Mouse (Mus musculus) heart, embryonic 16.5 days (tissue): ENCODE measurements at regions not wholly inside any gene's neighbourhood (a gene's known extent, or its start where the extent isn't known, plus 50 kb on each side); places are given as distances from the start of the nearest gene placed in this dataset.

Experiments used
- ATAC-seq: fragments of 200-750 bp; cut with Nextera tagmentation; replicated peaks from 2 replicates; pipeline ENCODE4 v1.8.0; 2017; ENCODE audit warnings: moderate number of reproducible peaks; ENCODE audit not compliant: insufficient read depth, low FRiP score; ENCODE audit errors: extremely low read depth
- H3K27ac ChIP-seq: fragments of 300-500 bp; sonication (generic); 2 replicates; pipeline ENCODE4 v1.5.1; 2014; ENCODE audit warnings: mild to moderate bottlenecking, low read length, control low read depth, moderate library complexity
- H3K27me3 ChIP-seq: fragments of 300-500 bp; sonication (generic); 2 replicates; pipeline ENCODE4 v1.6.1; 2014; ENCODE audit warnings: low read length, mixed read lengths; ENCODE audit not compliant: control insufficient read depth, insufficient read depth
- H3K36me3 ChIP-seq: fragments of 300-500 bp; sonication (generic); 2 replicates; pipeline ENCODE4 v1.6.1; 2014; ENCODE audit not compliant: control insufficient read depth, insufficient read depth
- H3K4me1 ChIP-seq: fragments of 300-500 bp; sonication (generic); 2 replicates; pipeline ENCODE4 v1.6.1; 2014; ENCODE audit warnings: low read length, mixed read lengths; ENCODE audit not compliant: control insufficient read depth, insufficient read depth
- H3K4me2 ChIP-seq: fragments of 300-500 bp; sonication (generic); 2 replicates; pipeline ENCODE4 v1.6.1; 2014; ENCODE audit warnings: low read depth, mild to moderate bottlenecking, control low read depth, low read length
- H3K4me3 ChIP-seq: fragments of 300-500 bp; sonication (generic); 2 replicates; pipeline ENCODE4 v1.5.1; 2014; ENCODE audit warnings: mild to moderate bottlenecking, control low read depth, low read length
- H3K9ac ChIP-seq: fragments of 300-500 bp; sonication (generic); 2 replicates; pipeline ENCODE4 v1.6.1; 2014; ENCODE audit warnings: low read length, control low read depth
- H3K9me3 ChIP-seq: fragments of 300-500 bp; sonication (generic); replicated peaks from 2 replicates; pipeline ENCODE4 v1.6.1; 2016; ENCODE audit warnings: low read length; ENCODE audit not compliant: control insufficient read depth
- WGBS: fragments of 180-500 bp; shearing (Covaris S2); extraction: QIAGEN DNeasy Blood & Tissue Kit; methylation state at CpG from one replicate; pipeline ENCODE4 v1.1.7; 2014; 5-methylcytosine and 5-hydroxymethylcytosine counted together

DNA sequence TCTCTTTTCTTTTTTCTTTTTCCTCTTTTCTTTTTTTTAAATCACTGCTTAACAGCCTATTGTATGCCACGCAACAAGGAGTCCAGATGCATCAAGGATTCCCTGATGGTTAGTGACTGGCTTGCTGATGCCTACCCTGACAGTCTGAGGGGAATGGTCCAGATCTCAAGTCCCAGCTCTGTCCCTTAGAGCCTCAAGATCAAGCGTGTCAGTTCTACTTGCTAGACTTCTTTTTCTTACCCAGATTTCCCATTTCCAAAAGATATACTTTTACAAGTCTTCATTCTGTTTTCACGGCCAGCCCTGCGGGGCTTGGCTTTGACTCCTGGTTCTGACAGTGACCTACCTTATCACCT is 68.1 kb upstream of the Il12b start:
- Histone ChIP-seq H3K27ac (no peak overlapping the region), H3K9me3 (no peaks in the 10 kb centered on the region), H3K36me3 (no peaks in the 10 kb centered on the region), H3K4me3 (no peak overlapping the region), H3K4me1 (no peaks in the 10 kb centered on the region), H3K27me3 (0 out of 2 replicates have a peak, but pooled peaks cover 10% of the 10 kb centered on the region), H3K4me2 (no peak overlapping the region), H3K9ac (no peak overlapping the region)
- 53% methylated on average over 4 of the region's 4 CpGs for WGBS
- ATAC-seq: no peak

DNA sequence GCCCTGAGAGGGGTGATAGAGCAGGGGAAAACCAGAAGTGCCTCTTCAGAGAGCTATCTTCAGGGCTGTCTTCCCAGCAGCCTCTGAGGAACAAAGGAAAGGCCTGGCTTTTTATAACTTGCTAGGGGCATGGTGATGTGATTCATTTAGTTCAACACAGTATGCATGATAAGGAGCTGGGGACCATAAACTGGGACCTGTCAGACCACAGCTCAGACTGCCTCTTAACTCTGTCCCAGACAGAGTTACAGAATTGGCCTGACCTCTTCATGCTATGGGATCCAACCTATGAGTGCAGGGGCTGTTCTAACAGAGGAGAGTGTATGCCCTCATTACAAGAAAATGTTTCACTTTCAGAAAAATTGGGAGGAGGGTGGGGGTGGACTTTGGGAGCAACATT is 59.3 kb upstream of the Il12b start:
- peak; percentile 67 for ATAC-seq
- Histone ChIP-seq H3K4me1 (peaks cover 10% of the 10 kb centered on the region), H3K4me2 (no peak overlapping the region), H3K36me3 (no peaks in the 10 kb centered on the region), H3K4me3 (no peak overlapping the region), H3K27ac (peak overlapping the region; percentile 44), H3K9me3 (no peaks in the 10 kb centered on the region), H3K9ac (no peak overlapping the region), H3K27me3 (no peaks in the 10 kb centered on the region)

DNA sequence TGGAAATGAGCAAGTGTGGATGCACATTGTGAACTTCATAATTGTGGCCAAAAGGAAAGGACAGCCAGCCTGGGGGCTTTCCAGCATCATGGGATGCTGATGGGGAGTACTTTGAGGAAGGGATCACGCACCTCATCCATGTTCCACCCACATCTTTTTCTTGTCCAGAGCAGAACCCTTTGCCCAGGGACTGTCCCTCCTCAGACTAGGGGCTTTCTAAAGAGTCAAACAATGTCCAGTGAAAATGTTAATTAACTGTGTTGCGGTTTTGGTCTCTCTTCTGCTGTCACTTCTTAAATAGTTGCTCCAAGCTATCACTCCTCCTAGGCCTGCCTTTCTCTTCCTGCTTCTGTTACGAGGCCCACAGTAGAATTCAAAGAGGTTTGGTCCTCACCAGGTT is 51.6 kb upstream of the Il12b start:
- no peaks in the 10 kb centered on the region for H3K27me3 ChIP-seq
- H3K9me3 ChIP-seq: no peaks in the 10 kb centered on the region
- H3K36me3 ChIP-seq: no peaks in the 10 kb centered on the region
- no peak overlapping the region for H3K9ac ChIP-seq
- no peak overlapping the region for H3K4me3 ChIP-seq
- no peak overlapping the region for H3K4me2 ChIP-seq
- WGBS: 72% methylated on average over 3 of the region's 3 CpGs
- no peak overlapping the region for H3K27ac ChIP-seq
- no peak for ATAC-seq
- no peaks in the 10 kb centered on the region for H3K4me1 ChIP-seq

DNA sequence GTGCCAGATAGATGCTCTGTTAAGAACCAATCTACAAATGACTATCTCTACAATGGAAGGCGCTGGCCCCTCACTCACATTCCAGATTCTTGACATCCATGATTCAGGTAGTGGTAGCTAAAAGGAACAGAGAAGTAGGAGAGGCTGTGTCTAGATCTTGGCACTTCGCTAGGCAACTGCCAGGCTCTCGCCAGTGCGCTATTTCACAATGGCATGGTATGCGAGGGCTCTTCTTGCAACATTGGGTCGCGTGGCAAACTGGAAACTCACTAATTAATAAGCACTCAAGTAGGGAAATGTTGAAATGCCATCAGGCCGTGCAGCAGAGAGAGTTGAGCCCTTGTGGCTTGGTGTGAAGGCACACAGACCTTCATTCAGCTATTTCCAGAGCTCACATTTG is 50.3 kb upstream of the Il12b start:
- no peaks in the 10 kb centered on the region for H3K4me1 ChIP-seq
- no peak overlapping the region for H3K4me2 ChIP-seq
- no peak for ATAC-seq
- no peak overlapping the region for H3K27ac ChIP-seq
- H3K9me3 ChIP-seq: no peaks in the 10 kb centered on the region
- no peak overlapping the region for H3K4me3 ChIP-seq
- H3K36me3 ChIP-seq: no peaks in the 10 kb centered on the region
- 80% methylated on average over 8 of the region's 8 CpGs for WGBS
- no peaks in the 10 kb centered on the region for H3K27me3 ChIP-seq
- H3K9ac ChIP-seq: no peak overlapping the region
